Mouse (Mus musculus) c-Kit-negative CD71-positive TER-119-positive erythroid progenitor cells, embryonic 14.5 days (primary cell): ENCODE measurements around the gene Snph.

Experiments
- DNase-seq: peaks from one replicate; pipeline ENCODE4 v3.0.0-alpha.2; 2013; ENCODE audit warnings: low read depth, low spot score

Snph gene

DNA sequence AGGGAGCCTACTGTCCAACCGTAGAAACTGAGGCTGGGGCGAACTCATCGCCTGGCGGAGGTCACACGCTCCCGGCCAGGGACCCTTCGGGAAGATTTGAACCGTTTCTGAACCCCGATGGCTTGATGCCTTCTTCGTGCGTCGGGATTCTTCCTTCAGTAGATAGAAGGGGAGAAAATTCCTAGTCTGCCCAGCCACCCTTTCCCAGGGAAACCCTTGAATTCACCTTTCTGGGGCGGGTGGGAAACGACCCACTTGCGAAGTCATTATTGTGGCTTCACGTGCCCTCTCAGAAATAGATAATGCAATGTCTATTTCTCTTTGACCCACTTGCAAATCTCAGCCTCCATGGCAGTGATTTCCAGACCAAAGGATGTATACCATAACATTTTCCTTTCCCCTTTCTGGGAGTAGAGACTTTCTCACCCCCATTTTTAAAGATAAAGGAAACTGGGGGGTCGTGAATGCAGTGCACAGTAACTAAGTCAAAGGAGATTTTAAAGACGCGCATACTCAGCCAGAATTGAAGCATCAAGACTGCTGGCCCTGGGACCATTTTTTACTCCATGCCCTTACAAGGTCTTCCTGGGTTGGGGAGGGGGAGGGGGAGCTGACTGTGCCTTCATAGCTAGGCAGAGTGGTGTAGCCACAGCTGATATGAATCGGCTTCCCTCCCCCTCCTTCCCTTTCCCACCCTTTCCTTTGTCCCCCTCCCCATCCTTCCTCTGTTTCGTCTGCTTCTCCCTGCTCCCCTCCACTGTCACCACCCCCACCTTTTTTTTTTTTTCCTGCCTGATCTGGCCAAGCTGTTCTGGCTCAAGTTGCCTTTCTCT is 89.1 kb downstream of the Snph start:
- DNase-seq: no peak

DNA sequence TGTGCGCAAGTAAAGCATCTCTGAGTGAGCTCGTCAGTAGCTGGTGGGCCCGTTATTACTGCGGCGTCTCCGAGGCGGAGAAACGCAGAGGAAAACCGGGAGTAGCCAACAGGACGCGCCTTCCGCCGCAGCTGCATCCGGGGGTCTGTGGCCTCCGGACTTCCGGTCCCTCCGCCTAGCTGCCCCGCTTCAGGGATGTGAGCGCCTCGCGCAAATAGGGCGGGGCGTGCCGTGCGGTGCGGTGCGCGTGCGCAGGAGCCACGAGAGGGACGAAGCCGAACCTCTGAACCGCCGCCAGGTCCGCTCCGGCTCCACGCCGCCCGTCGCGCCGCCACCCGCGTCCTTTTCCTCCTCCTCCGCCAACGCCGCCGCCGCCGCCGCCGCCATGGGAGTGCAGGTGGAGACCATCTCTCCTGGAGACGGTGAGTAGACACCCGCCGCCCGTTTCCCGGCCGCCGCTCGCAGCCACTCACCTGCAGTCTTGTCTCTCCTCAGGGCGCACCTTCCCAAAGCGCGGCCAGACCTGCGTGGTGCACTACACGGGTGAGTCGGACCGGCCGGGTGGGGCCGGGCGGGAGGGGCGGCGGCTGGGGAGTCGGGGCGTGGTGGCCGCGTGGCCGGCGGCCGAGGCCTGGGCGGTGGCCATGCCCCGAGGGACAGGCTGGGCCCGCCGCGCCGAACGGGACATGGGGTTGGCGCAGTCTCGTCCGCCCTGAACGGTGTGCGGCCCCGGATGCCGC is 89.9 kb downstream of the Snph start, which contains the start of gene Fkbp1a:
Gene Fkbp1a (plus strand): TSS at position 161 of the 740 bp plus-strand sequence.
- peak; percentile 76 for DNase-seq
